Comparison of ENCODE assay signal across 8 mouse cellular contexts in the genomic region with DNA sequence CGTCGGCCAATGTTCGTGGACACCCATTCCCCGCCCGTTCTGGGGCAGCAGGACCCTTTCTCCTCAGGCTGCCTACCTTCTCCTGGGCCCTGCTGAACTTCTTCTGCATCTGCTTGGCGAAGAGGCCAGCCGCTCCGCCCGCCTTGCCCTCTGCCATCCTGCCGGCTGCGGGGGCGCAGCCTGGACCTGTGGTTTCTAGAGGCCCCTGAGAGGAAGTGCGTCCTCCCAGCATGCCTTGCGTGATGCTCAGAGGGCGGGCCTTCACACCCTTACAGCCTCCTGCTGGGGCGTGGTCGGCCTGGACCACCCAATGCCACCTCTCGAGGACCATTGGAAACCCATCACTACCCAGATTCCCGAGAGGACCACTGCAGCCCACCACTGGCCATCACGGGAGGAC. TPM values are rescaled to one million over a fixed set of nuclear protein-coding genes. Genes with fewer than 3 reads are reported as not detected.
DNase-seq lines count a peak whose midpoint lies in the region; ATAC-seq and TF ChIP-seq lines count a peak whose summit lies in the region.

A gene (minus strand): TSS at position 217 of the 400 bp plus-strand sequence.

- H3K36me3 ChIP-seq in G1E (replicated peaks), result no peaks in the 10 kb centered on the region
- H3K36me3 ChIP-seq in megakaryocyte, embryonic 14.5 days (replicated peaks; ENCODE audit: low read length), result peaks cover 49% of the 10 kb centered on the region

- no peaks in the 10 kb centered on the region for H3K9me3 ChIP-seq in G1E (replicated peaks)
- H3K9me3 ChIP-seq in megakaryocyte, embryonic 14.5 days, result no peaks in the 10 kb centered on the region

- peaks cover 22% of the 10 kb centered on the region for H3K27me3 ChIP-seq in G1E (ENCODE audit: insufficient read depth, low read length)
- H3K27me3 ChIP-seq in megakaryocyte, embryonic 14.5 days (replicated peaks), result no peaks in the 10 kb centered on the region

- TF ChIP-seq CTCF in G1E (IDR thresholded peaks at IDR 0.05; ENCODE audit: low read depth, low read length), result no peak

- H3K4me3 ChIP-seq in G1E (ENCODE audit: low read depth, low read length), result peak within 1 kb of the TSS; percentile 54; the same call in 1 of the 2 replicates
- peak within 1 kb of the TSS; percentile 91 for H3K4me3 ChIP-seq in megakaryocyte, embryonic 14.5 days (replicated peaks)

- intact Hi-C loops in heart, postnatal 36 days (cut with DNase I), result no loop called here

- peaks cover 46% of the 10 kb centered on the region for H3K4me1 ChIP-seq in G1E (ENCODE audit: insufficient read depth, low read depth, low read length)
- peaks cover 73% of the 10 kb centered on the region for H3K4me1 ChIP-seq in megakaryocyte, embryonic 14.5 days

- peak; percentile 93 for DNase-seq in 416B (ENCODE audit: low read depth)
- DNase-seq in G1E (ENCODE audit: low spot score), result no peak
- peak; percentile 33 to 49 for DNase-seq in heart, postnatal 36 days
- DNase-seq in ovary, adult 18-20 months (ENCODE audit: low spot score), result no peak
- no peak for DNase-seq in cerebellum, adult 9-11 months
- DNase-seq in kidney, postnatal 10 days, result no peak
- DNase-seq in right cerebral cortex, postnatal 36 days (ENCODE audit: low spot score in 2 of 2), result no peak

- ATAC-seq in G1E (ENCODE audit: extremely low read depth, insufficient number of reproducible peaks, low FRiP score, poor library complexity, severe bottlenecking), result no peak

RNA-seq across cellular contexts. Expression of the gene that starts here (rescaled TPM):
- total RNA-seq in G1E (2014; fragmentation: Nextera tagmentation) (5.3 and 6.8 TPM in 2 replicates), G1E (2017) (13.3 and 15.5 TPM in 2 replicates)
- 13.7 and 14.3 TPM in 2 replicates for polyA plus RNA-seq in G1E (2012)
- total RNA-seq in heart, postnatal 36 days (2021), result 1 to 10 TPM; 1.6 TPM
- 2,082 and 2,619 TPM in 2 replicates for polyA plus RNA-seq in megakaryocyte, embryonic 14.5 days (2012; ENCODE audit: insufficient read depth, low replicate concordance)

Comparison
In these comparisons a context has a peak if more than half of its experiments do, and no peak if none do; other contexts are left out.
1. RNA of the gene that starts here (polyA plus RNA-seq): 2,082 to 2,619 TPM in megakaryocyte, embryonic 14.5 days; 13.7 to 14.3 TPM in G1E; every median in the first group is over 100 times any median in the second.
2. DNase-seq: peak in 416B (single experiment) and heart, postnatal 36 days (2 of 2); none in G1E (single experiment), ovary, adult 18-20 months (single experiment), cerebellum, adult 9-11 months (single experiment), kidney, postnatal 10 days (single experiment) and right cerebral cortex, postnatal 36 days (0 of 2).